Mouse (Mus musculus) lung, postnatal 0 days (tissue): ENCODE results near the gene Slc35c1. TPM values are rescaled to one million over a fixed set of nuclear protein-coding genes. Genes with fewer than 3 reads are reported as not detected.

ENCODE experiments used
- ATAC-seq: fragments of 200-750 bp; cut with Nextera tagmentation; 2 replicates; pipeline ENCODE4 v1.8.0; 2017; ENCODE audit warnings: moderate library complexity
- DNase-seq: peaks from one replicate; pipeline ENCODE4 v3.0.0-alpha.2; 2016; ENCODE audit warnings: low spot score
- H3K27ac ChIP-seq: fragments of 300-500 bp; sonication (generic); 2 replicates; pipeline ENCODE4 v1.5.1; 2014; ENCODE audit warnings: antibody characterized with exemption, mild to moderate bottlenecking, low read length, mixed read lengths
- H3K27me3 ChIP-seq: fragments of 300-500 bp; sonication (generic); replicated peaks from 2 replicates; pipeline ENCODE4 v1.6.1; 2014; ENCODE audit warnings: low read length, mixed read lengths; ENCODE audit not compliant: insufficient read depth
- H3K36me3 ChIP-seq: fragments of 300-500 bp; sonication (generic); 2 replicates; pipeline ENCODE4 v1.6.1; 2014; ENCODE audit warnings: low read length, mixed read lengths; ENCODE audit not compliant: insufficient read depth
- H3K4me1 ChIP-seq: fragments of 300-500 bp; sonication (generic); 2 replicates; pipeline ENCODE4 v1.6.1; 2014; ENCODE audit warnings: antibody characterized with exemption, low read depth, low read length, mixed read lengths; ENCODE audit not compliant: insufficient read depth
- H3K4me2 ChIP-seq: fragments of 300-500 bp; sonication (generic); replicated peaks from 2 replicates; pipeline ENCODE4 v1.6.1; 2014; ENCODE audit warnings: low read depth, mild to moderate bottlenecking, low read length, moderate library complexity, mixed read lengths
- H3K4me3 ChIP-seq: fragments of 300-500 bp; sonication (generic); 2 replicates; pipeline ENCODE4 v1.5.1; 2014; ENCODE audit warnings: low read depth, low read length
- H3K9ac ChIP-seq: fragments of 300-500 bp; sonication (generic); replicated peaks from 2 replicates; pipeline ENCODE4 v1.6.1; 2014; ENCODE audit warnings: low read depth, mild to moderate bottlenecking
- H3K9me3 ChIP-seq: fragments of 300-500 bp; sonication (generic); 2 replicates; pipeline ENCODE4 v1.6.1; 2016; ENCODE audit warnings: low read length, mixed read lengths
- CTCF ChIP-seq: IDR thresholded peaks from 2 replicates; pipeline ENCODE4 v1.5.1; 2016; ENCODE audit warnings: antibody characterized with exemption, mild to moderate bottlenecking
- EP300 ChIP-seq: IDR thresholded peaks from 2 replicates; pipeline ENCODE4 v1.6.1; 2016; ENCODE audit warnings: antibody characterized with exemption, mild to moderate bottlenecking, control low read depth
- WGBS: fragments of 180-500 bp; shearing (Covaris S2); extraction: QIAGEN DNeasy Blood & Tissue Kit; methylation state at CpG from one replicate; pipeline ENCODE4 v1.1.7; 2014; 5-methylcytosine and 5-hydroxymethylcytosine counted together
- polyA plus RNA-seq: library from polyadenylated mRNA; unstranded; fragments of >200 nt; fragmentation: Nextera tagmentation; extraction: Ambion mirVana; gene quantifications from 2 replicates; pipeline ENCODE4 v1.2.1, GENCODE M21; 2015

Gene Slc35c1
- polyA plus RNA-seq, 1 experiment from 2014 or later, result 12.9 TPM

DNA sequence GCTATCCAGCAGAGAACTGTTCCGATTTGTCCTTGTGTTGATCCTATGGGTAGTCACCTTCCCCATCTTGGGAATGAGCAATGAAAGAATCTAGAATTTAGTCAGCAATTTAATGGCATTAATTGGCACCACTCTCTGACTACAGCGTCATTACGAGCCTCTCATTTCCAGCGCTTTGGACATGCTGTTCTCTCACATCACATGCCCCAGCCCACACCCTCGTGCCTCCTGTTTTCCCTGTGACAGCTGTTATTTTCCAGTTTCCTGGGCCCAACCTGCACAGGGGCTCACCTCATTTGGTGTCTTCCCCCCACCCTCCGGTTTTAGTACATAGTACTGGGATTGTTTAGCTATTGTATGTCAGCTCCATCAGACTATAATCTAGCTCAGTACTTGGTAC, 25.3 kb downstream of the Slc35c1 start:
- no peaks in the 10 kb centered on the region for H3K9me3 ChIP-seq
- peak; percentile 50 for DNase-seq
- H3K27ac ChIP-seq, result no peak overlapping the region
- H3K27me3 ChIP-seq, result no peaks in the 10 kb centered on the region
- 50% methylated on average over 6 of the region's 6 CpGs for WGBS
- 0 out of 2 replicates have a peak overlapping the region, but pooled peaks have one; percentile 93 for H3K4me3 ChIP-seq
- TF ChIP-seq EP300 (peak; percentile 68; the same call in 1 of the 2 replicates), CTCF (no peak)
- no peak overlapping the region for H3K4me2 ChIP-seq
- H3K36me3 ChIP-seq, result no peaks in the 10 kb centered on the region
- no peak overlapping the region for H3K9ac ChIP-seq
- peaks cover 23% of the 10 kb centered on the region; the same call in 1 of the 2 replicates for H3K4me1 ChIP-seq
- no peak for ATAC-seq

DNA sequence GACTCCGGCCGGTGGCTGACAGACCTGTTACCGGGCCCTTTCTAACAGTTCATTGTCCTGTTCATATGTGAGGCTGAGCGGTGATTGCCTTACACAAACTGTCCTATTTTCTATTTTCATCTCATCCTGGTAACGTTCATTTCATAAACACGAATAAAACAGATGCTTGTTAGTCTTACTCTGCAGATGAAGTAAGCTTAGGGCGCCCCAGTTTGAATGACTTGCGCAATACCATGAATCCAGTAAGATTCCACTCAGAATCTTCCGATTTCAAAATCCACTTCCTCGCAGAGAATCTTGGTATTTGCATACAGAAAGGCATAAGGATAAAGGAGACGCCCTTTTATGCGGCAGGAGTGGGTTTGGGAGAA, 26.0 kb downstream of the Slc35c1 start:
- TF ChIP-seq CTCF, result no peak
- no peak; the same call in 1 of the 2 replicates for TF ChIP-seq EP300
- Histone ChIP-seq H3K4me2 (peak overlapping the region; percentile 78), H3K4me3 (peak overlapping the region; percentile 93; the same call in 1 of the 2 replicates), H3K27me3 (no peaks in the 10 kb centered on the region), H3K9me3 (no peaks in the 10 kb centered on the region), H3K27ac (peak overlapping the region; percentile 83), H3K36me3 (no peaks in the 10 kb centered on the region), H3K9ac (no peak overlapping the region; the same call in 1 of the 2 replicates), H3K4me1 (peaks cover 30% of the 10 kb centered on the region; the same call in 1 of the 2 replicates)
- DNase-seq, result peak; percentile 85
- peak; percentile 3; the same call in 1 of the 2 replicates for ATAC-seq
- 4% methylated on average over 12 of the region's 12 CpGs for WGBS

DNA sequence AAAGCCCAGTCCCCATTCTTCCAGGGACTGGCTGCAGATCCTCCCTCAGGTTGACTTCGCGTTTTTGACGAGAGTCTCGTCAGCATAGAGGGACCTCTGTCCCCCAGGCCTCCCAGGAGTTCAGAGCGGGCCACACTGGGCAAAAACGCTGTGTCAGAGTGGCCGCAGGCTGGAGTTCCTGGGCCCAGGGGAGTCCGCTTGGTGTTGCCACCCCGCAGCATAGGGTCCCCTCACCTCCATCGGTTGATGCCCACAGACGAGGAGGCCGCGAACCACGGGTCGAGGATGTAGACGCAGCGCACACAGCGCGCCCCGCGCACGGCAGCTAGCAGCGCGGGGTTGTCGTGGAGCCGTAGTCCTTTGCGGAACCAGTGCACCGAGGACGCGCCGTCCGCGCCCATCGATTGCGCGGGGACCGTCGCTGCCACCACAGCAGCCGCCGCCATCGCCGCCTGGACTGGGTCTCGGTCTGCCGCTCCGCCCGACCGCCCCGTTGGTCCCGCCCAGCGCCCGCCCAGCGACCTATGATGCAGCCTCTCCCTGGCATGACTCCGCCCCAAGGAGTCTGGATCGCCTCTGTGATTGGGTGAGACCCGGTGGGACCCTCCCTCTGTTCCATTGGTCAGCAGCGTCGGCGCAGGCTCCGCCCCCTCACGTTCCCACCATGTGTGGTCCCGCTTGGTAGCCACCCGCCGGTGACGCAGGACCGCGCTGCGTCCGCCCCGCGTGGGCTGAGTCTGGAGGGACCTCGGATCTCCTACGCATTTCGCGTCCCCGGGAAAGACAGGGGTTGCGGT, 26.6 kb downstream of the Slc35c1 start, which contains the start of gene Cry2:
Cry2 (minus strand) TSS at position 466 of the 797 bp plus-strand sequence.
- WGBS, result under 1% methylated on average over 73 of the region's 76 CpGs
- TF ChIP-seq EP300 (no peak), CTCF (no peak)

DNA sequence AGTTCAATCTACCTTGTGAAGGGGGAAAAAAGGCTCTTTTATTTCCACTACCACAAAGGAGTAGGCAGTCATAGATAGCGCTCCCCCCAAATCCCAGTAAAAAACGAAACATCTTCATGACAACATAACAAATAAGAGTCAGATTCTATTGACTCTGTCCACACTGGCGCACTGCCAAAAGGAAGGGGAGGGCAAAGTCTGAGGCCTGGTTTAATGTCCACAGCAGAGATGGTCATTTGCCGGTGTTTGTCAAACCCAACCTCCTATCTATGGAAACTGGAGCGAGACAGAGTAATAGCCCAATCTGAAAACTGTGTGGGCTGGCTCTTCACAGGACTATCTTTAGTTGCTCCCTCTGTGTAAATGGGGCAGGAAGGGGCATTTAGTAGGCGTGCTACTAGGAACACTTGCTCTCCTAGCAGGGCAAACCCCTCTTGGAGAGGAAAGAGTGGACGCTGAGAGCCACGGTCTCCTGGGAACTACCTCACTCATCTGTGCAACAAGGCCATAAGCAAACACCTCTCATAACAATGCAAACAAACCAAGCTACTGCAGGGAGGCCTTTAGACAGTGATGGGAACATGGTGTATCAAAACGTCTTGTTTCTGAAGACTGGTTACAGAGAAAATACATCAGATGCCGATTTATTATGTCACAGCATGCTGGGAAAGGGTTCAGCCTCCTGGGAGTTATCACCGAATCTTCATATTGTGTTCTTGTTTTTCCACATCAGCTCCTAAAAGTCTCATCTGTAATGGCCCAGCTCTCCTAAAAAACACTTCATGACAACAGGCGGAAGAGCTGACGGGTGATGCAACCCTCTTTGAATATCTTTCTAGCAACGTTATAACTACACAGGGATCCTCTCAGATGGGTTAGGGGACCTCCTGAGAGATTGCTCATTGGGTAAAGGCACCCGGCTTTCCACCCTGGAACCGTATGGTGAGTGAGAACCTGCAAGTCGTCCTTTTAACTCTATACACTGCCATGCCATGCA, 27.7 kb downstream of the Slc35c1 start:
- Histone ChIP-seq H3K4me3 (peak overlapping the region; percentile 93), H3K4me1 (peaks cover 42% of the 10 kb centered on the region; the same call in 1 of the 2 replicates), H3K27ac (peak overlapping the region; percentile 95), H3K36me3 (no peaks in the 10 kb centered on the region), H3K4me2 (peak overlapping the region; percentile 78), H3K9ac (peak overlapping the region; percentile 95), H3K9me3 (no peaks in the 10 kb centered on the region), H3K27me3 (no peaks in the 10 kb centered on the region)
- ATAC-seq (peak; percentile 18), DNase-seq (peak; percentile 93)
- TF ChIP-seq EP300 (peak; percentile 78), CTCF (no peak)
- WGBS, result 15% methylated on average over 17 of the region's 17 CpGs

More for the DNA sequence above, 26.6 kb downstream of the Slc35c1 start, which contains the start of gene Cry2:
- Histone ChIP-seq H3K9me3 (no peaks in the 10 kb centered on the region), H3K4me2 (peak within 1 kb of the TSS; percentile 78), H3K36me3 (no peaks in the 10 kb centered on the region), H3K4me3 (peak within 1 kb of the TSS; percentile 93), H3K4me1 (peaks cover 35% of the 10 kb centered on the region; the same call in 1 of the 2 replicates), H3K9ac (peak within 1 kb of the TSS; percentile 95), H3K27me3 (no peaks in the 10 kb centered on the region), H3K27ac (peak within 1 kb of the TSS; percentile 95)
- DNase-seq (peak; percentile 99), ATAC-seq (peak; percentile 94)

DNA sequence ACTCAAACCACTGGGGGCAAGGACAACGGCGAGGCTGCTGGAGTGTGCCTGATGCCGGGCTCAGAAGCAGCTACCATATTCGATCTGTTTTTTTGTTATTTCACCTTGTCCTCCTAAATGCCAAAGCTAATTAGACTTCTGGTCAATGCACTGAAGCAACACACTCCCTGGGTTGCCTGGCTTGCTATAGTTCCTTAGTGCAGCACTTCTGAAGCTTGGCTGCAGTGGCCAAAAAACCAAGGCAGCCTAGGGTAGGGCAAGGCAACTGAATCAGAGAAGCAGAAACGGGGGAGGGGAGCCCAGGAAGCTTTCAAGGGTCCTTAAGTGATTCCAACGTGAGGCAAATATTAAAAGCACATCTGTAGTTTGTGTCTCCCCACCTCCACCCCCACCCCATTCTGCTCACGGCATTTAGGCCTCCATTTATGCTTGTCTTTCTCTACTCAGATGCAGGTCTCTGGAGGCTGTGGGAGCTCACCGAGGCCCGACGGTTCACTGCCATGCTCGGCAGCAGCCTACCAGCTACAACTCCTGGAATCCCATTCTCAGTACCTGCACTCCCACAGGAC, 28.6 kb downstream of the Slc35c1 start:
- WGBS, result 30% methylated on average over 11 of the region's 11 CpGs
- no peaks in the 10 kb centered on the region for H3K36me3 ChIP-seq

More for the DNA sequence above, 28.6 kb downstream of the Slc35c1 start:
- peak overlapping the region; percentile 95 for H3K9ac ChIP-seq
- H3K4me2 ChIP-seq, result peak overlapping the region; percentile 78
- no peaks in the 10 kb centered on the region for H3K9me3 ChIP-seq
- H3K4me3 ChIP-seq, result peak overlapping the region; percentile 93
- peak; percentile 35 for DNase-seq
- H3K4me1 ChIP-seq, result peaks cover 43% of the 10 kb centered on the region
- peak overlapping the region; percentile 95 for H3K27ac ChIP-seq
- TF ChIP-seq CTCF, result no peak
- no peak for ATAC-seq
- no peaks in the 10 kb centered on the region for H3K27me3 ChIP-seq
